Mouse (Mus musculus) spleen, adult 2 months (tissue): Measurements from ENCODE around the gene Unc45a.

Source experiments
- CTCF ChIP-seq: fragments of 200-500 bp; IDR thresholded peaks from 2 replicates; pipeline ENCODE4 v1.5.1; 2011; ENCODE audit warnings: mild to moderate bottlenecking, inconsistent platforms; ENCODE audit not compliant: insufficient read depth, insufficient read length, insufficient replicate concordance; ENCODE audit errors: extremely low read depth
- POLR2A ChIP-seq: fragments of 200-500 bp; IDR thresholded peaks from 2 replicates; pipeline ENCODE4 v1.6.1; 2011; ENCODE audit warnings: low read depth, low read length, inconsistent platforms

DNA sequence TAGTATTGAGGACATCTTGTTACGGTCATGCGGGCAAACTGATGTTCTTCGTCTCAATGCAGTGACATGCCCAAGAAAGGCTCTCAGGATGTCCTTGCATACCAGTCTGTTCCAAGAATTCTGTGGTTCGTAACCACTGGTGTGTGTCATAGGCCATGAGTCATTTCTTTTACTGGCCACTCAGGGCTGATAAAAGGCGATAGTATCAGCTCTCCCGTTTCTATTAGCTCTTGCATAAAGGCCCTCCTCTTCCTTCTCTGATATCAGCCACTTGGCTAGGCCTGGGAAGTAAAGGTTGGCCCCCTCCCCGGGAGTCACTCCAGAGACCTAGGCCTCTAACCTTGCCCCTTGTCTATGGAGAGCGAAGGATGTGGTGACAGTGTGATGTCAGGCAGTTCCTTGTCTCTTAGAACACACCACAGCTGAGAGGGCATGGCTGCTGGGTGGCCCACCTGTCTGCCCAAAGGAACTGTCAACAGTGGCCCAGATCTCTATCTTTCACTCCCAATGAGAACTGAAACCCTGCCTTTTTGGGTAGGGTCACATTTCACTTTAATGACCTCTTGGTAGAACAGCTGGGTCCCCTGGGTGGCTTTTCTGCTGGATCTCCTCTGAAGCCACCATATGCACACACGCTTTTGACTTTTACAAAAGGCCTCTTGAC is 34.7 kb upstream of the Unc45a start:
- TF ChIP-seq CTCF (no peak), POLR2A (no peak)
